Mouse (Mus musculus): ENCODE measurements around the gene Gabarap. TPM values are rescaled to one million over a fixed set of nuclear protein-coding genes. Genes with fewer than 3 reads are reported as not detected.

The Gabarap gene
- total and polyA plus RNA-seq, 2 experiments: 175 to 430 TPM

GRCm38 (mm10) chr11:70027397-70027796, 36.5 kb downstream of the Gabarap start:
- peaks cover 3% of the 10 kb centered on the region; the same call in 1 of the 2 replicates for H3K27me3 ChIP-seq (ENCODE audit: control insufficient read depth, insufficient read depth, low read length)
- no peak overlapping the region for H3K27ac ChIP-seq (replicated peaks; ENCODE audit: insufficient read depth, low read depth, low read length)
- H3K36me3 ChIP-seq (ENCODE audit: control insufficient read depth, insufficient read depth, low read length): no peaks in the 10 kb centered on the region
- H3K4me3 ChIP-seq (ENCODE audit: insufficient read depth, low read depth, low read length): no peak overlapping the region
- WGBS: 77% methylated on average over 9 of the region's 9 CpGs
- H3K4me1 ChIP-seq (ENCODE audit: control insufficient read depth, insufficient read depth, low read length): 0 out of 2 replicates have a peak, but pooled peaks cover 2% of the 10 kb centered on the region
- no peak overlapping the region for H3K9ac ChIP-seq (ENCODE audit: low read depth, low read length)
- no peak for DNase-seq (ENCODE audit: extremely low read depth, low read depth, low spot score)
- H3K79me2 ChIP-seq (ENCODE audit: control insufficient read depth, insufficient read depth, low read length): no peaks in the 10 kb centered on the region
- no peak for TF ChIP-seq CTCF (IDR thresholded peaks at IDR 0.05; ENCODE audit: low read depth, low read length)
- TF ChIP-seq POLR2A (IDR thresholded peaks at IDR 0.05; ENCODE audit: extremely low read depth, insufficient read depth, low read length): no peak

DNA sequence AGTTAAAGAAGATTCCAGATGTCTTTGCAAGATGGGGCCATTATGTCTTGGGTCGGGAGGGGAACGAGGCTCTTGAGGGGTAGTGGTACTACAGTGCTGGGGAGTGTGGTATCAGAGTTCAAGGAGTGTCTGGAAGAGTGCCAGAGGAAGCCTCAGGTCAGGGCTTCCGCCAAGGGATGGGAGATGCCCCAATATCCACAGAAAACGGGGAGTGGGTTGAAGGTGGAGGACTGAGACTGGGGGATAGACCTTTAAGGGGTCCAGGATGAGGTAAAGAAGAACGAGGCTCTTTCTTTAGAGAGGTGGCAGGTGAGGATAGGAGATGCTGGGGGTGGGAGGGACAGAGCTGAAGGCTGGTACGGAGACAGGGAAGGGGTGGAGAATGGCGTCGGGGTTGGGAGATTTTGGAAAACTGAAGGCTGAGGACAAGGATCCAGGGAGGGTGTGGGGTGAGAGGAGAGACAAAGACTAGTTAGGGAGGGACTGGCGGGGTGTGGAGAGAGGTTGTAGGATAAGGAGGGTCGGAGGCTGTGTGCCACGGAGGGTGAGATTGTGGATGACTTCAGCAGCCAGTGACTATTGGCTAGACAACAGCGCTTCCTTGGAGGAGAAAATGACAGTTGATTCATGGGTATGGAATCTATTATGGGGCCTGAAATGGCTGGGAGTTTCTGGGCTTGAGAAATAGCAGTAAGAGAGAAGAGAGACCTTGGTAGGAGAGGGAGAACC, 37.6 kb downstream of the Gabarap start:
- Histone ChIP-seq H3K27ac (replicated peaks; ENCODE audit: insufficient read depth, low read depth, low read length) (no peak overlapping the region; the same call in 1 of the 2 replicates), H3K27me3 (ENCODE audit: control insufficient read depth, insufficient read depth, low read length) (peaks cover 3% of the 10 kb centered on the region; the same call in 1 of the 2 replicates)
- WGBS: 38% methylated on average over 12 of the region's 12 CpGs

DNA sequence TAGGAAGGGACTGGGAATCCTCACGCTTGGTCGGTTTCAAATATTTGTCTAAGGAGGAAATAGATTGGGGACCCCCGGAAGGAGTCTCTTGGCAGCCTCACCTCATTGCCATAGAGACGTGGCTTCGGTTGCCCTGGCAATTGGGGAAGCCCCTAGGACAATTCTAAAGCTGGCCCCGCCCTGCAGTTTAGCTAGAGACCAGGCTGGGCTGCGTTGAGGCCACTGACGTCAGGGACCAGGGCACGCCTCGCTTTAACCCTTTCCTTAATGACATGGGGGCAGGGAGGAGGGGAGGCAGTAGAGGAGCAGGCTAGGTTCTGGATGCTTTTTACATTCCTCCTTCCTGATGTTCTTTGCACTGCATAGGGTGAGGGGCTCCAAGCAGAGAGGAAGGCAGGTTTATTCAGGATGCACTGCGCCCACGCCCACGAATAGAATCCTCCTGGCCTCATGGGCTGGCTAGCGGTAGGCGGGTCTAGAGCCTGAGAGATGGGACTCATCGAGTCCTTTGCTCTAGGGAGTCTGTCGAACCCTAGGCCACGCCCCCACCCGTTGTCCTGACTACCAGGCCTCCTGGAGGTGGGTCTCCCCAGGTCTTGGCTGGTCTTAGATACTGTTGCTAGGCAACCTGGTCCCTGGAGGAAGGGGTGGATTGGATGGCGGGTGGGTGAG, 38.3 kb downstream of the Gabarap start:
- H3K9ac ChIP-seq (ENCODE audit: low read depth, low read length): no peak overlapping the region
- no peaks in the 10 kb centered on the region for H3K36me3 ChIP-seq (ENCODE audit: control insufficient read depth, insufficient read depth, low read length)
- no peaks in the 10 kb centered on the region for H3K79me2 ChIP-seq (ENCODE audit: control insufficient read depth, insufficient read depth, low read length)
- H3K27ac ChIP-seq (replicated peaks; ENCODE audit: insufficient read depth, low read depth, low read length): no peak overlapping the region
- H3K27me3 ChIP-seq (ENCODE audit: control insufficient read depth, insufficient read depth, low read length): peaks cover 3% of the 10 kb centered on the region; the same call in 1 of the 2 replicates
- no peak for TF ChIP-seq POLR2A (IDR thresholded peaks at IDR 0.05; ENCODE audit: extremely low read depth, insufficient read depth, low read length)
- no peak for TF ChIP-seq CTCF (IDR thresholded peaks at IDR 0.05; ENCODE audit: low read depth, low read length)
- H3K4me3 ChIP-seq (ENCODE audit: insufficient read depth, low read depth, low read length): no peak overlapping the region
- no peak for DNase-seq (ENCODE audit: extremely low read depth, low read depth, low spot score)
- 0 out of 2 replicates have a peak, but pooled peaks cover 2% of the 10 kb centered on the region for H3K4me1 ChIP-seq (ENCODE audit: control insufficient read depth, insufficient read depth, low read length)
- 18% methylated on average over 20 of the region's 20 CpGs for WGBS

More for the DNA sequence above, 37.6 kb downstream of the Gabarap start:
- Histone ChIP-seq H3K36me3 (ENCODE audit: control insufficient read depth, insufficient read depth, low read length) (no peaks in the 10 kb centered on the region), H3K79me2 (ENCODE audit: control insufficient read depth, insufficient read depth, low read length) (no peaks in the 10 kb centered on the region), H3K4me1 (ENCODE audit: control insufficient read depth, insufficient read depth, low read length) (0 out of 2 replicates have a peak, but pooled peaks cover 2% of the 10 kb centered on the region), H3K4me3 (ENCODE audit: insufficient read depth, low read depth, low read length) (no peak overlapping the region), H3K9ac (ENCODE audit: low read depth, low read length) (no peak overlapping the region)
- TF ChIP-seq POLR2A (IDR thresholded peaks at IDR 0.05; ENCODE audit: extremely low read depth, insufficient read depth, low read length) (no peak), CTCF (IDR thresholded peaks at IDR 0.05; ENCODE audit: low read depth, low read length) (no peak)
- DNase-seq (ENCODE audit: extremely low read depth, low read depth, low spot score): no peak

DNA sequence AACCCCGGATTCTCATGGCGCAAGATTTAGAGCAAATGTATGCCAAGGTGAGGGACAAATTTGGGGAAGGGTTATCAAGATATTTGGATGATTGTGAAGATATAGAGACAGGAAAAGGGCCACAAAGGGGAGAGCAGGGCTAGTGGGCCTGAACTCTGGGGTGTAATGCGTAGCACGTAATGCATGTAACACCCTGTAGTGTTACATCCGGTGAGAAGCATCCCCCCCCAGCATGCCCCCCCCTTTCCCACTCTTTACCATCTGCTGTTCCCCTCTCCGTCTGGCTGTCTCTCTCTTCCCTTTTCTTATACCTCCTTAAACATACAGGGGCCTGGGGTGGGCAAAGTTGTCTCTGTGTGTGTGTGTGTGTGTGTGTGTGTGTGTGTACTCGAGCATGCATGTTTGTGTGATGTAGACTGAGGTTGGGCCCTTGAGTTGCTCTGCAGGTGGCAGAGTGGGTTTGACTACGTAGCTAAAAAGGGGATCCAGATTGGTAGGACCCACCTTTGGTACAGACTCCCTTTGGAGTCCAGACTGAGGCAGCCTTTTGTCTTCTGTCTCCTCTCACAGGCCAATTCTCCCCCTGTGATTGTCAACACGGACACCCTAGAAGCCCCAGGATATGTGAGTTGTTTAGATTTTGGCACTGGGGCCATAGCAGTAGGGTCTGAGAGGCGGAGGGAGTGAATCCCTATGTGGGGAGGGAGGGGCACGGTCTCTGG, 39.0 kb downstream of the Gabarap start:
- TF ChIP-seq CTCF (IDR thresholded peaks at IDR 0.05; ENCODE audit: low read depth, low read length) (no peak), POLR2A (IDR thresholded peaks at IDR 0.05; ENCODE audit: extremely low read depth, insufficient read depth, low read length) (no peak)
- H3K79me2 ChIP-seq (ENCODE audit: control insufficient read depth, insufficient read depth, low read length): no peaks in the 10 kb centered on the region
- no peak overlapping the region for H3K4me3 ChIP-seq (ENCODE audit: insufficient read depth, low read depth, low read length)
- WGBS: 79% methylated on average over 11 of the region's 11 CpGs
- no peak overlapping the region for H3K9ac ChIP-seq (ENCODE audit: low read depth, low read length)
- H3K27ac ChIP-seq (replicated peaks; ENCODE audit: insufficient read depth, low read depth, low read length): no peak overlapping the region
- peaks cover 3% of the 10 kb centered on the region; the same call in 1 of the 2 replicates for H3K27me3 ChIP-seq (ENCODE audit: control insufficient read depth, insufficient read depth, low read length)
- 0 out of 2 replicates have a peak, but pooled peaks cover 2% of the 10 kb centered on the region for H3K4me1 ChIP-seq (ENCODE audit: control insufficient read depth, insufficient read depth, low read length)
- H3K36me3 ChIP-seq (ENCODE audit: control insufficient read depth, insufficient read depth, low read length): no peaks in the 10 kb centered on the region
- no peak for DNase-seq (ENCODE audit: extremely low read depth, low read depth, low spot score)

GRCm38 (mm10) chr11:70030651-70031320, 39.8 kb downstream of the Gabarap start:
- TF ChIP-seq POLR2A (IDR thresholded peaks at IDR 0.05; ENCODE audit: extremely low read depth, insufficient read depth, low read length) (no peak), CTCF (IDR thresholded peaks at IDR 0.05; ENCODE audit: low read depth, low read length) (no peak)
- WGBS: 93% methylated on average over 28 of the region's 28 CpGs
- Histone ChIP-seq H3K4me1 (ENCODE audit: control insufficient read depth, insufficient read depth, low read length) (0 out of 2 replicates have a peak, but pooled peaks cover 2% of the 10 kb centered on the region), H3K4me3 (ENCODE audit: insufficient read depth, low read depth, low read length) (no peak overlapping the region), H3K79me2 (ENCODE audit: control insufficient read depth, insufficient read depth, low read length) (no peaks in the 10 kb centered on the region), H3K9ac (ENCODE audit: low read depth, low read length) (no peak overlapping the region), H3K27ac (replicated peaks; ENCODE audit: insufficient read depth, low read depth, low read length) (no peak overlapping the region), H3K36me3 (ENCODE audit: control insufficient read depth, insufficient read depth, low read length) (no peaks in the 10 kb centered on the region), H3K27me3 (ENCODE audit: control insufficient read depth, insufficient read depth, low read length) (peaks cover 3% of the 10 kb centered on the region; the same call in 1 of the 2 replicates)
- DNase-seq (ENCODE audit: extremely low read depth, low read depth, low spot score): no peak

Data from liver, adult 2 months (tissue).